Comparison of ENCODE assay signal across 8 mouse cellular contexts in the genomic region with DNA sequence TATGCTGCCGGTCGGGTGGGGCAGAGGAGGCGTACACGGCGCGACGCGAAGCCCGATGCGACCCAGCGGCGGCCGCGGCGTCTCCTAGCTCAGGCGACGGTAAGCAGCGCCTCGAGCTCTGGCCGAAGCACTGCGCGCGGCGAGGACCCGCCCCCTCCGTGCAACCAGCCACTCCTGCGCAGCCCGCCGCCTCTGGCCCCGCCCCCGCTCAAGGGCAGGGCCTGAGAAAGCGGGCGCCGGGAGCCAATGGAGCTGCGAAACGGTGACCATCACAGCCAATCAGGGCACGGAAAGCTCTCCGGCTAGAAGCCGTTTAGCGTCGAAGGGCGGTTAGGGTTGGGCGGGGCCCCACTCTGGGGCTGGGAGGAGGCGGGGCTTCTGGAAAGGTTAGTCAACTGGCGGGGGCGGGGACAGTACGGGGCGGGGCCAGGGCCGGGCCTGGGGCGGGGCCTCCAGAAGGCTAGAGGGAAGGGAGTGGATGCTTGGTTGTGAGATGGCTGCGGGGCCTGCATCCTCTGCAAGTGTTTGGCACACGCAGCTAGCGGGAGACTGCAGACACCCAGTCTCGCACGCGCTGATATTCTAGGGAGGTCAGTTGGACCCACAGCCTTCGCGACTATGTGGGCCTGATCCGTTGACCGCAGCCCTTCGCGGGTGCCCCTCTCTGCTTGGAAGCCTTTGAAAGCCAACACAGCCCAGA. TPM values are rescaled to one million over a fixed set of nuclear protein-coding genes. Genes with fewer than 3 reads are reported as not detected.
DNase-seq lines count a peak whose midpoint lies in the region; ATAC-seq lines count a peak whose summit lies in the region.

A gene (minus strand): TSS at position 98 of the 700 bp plus-strand sequence.

- peak within 1 kb of the TSS; percentile 73 for H3K27ac ChIP-seq in forebrain, embryonic 12.5 days
- no peak within 1 kb of the TSS for H3K27ac ChIP-seq in heart, embryonic 16.5 days (ENCODE audit: low read length)
- H3K27ac ChIP-seq in liver, embryonic 13.5 days: no peak within 1 kb of the TSS
- H3K27ac ChIP-seq in stomach, embryonic 15.5 days: peak within 1 kb of the TSS; percentile 51

- no peaks in the 10 kb centered on the region for H3K9me3 ChIP-seq in forebrain, embryonic 12.5 days
- no peaks in the 10 kb centered on the region for H3K9me3 ChIP-seq in heart, embryonic 16.5 days (replicated peaks; ENCODE audit: control insufficient read depth, low read length)
- no peaks in the 10 kb centered on the region for H3K9me3 ChIP-seq in liver, embryonic 13.5 days (replicated peaks)
- H3K9me3 ChIP-seq in stomach, embryonic 15.5 days: no peaks in the 10 kb centered on the region

- peak within 1 kb of the TSS; percentile 85 for H3K4me2 ChIP-seq in forebrain, embryonic 12.5 days
- peak within 1 kb of the TSS; percentile 100 for H3K4me2 ChIP-seq in heart, embryonic 16.5 days (ENCODE audit: low read depth, low read length)
- H3K4me2 ChIP-seq in liver, embryonic 13.5 days: peak within 1 kb of the TSS; percentile 85
- peak within 1 kb of the TSS; percentile 99 for H3K4me2 ChIP-seq in stomach, embryonic 15.5 days

- H3K36me3 ChIP-seq in forebrain, embryonic 12.5 days (replicated peaks): no peaks in the 10 kb centered on the region
- H3K36me3 ChIP-seq in heart, embryonic 16.5 days (ENCODE audit: control insufficient read depth, insufficient read depth): no peaks in the 10 kb centered on the region
- no peaks in the 10 kb centered on the region for H3K36me3 ChIP-seq in liver, embryonic 13.5 days
- no peaks in the 10 kb centered on the region for H3K36me3 ChIP-seq in stomach, embryonic 15.5 days

- peak within 1 kb of the TSS; percentile 82 for H3K9ac ChIP-seq in forebrain, embryonic 12.5 days
- H3K9ac ChIP-seq in heart, embryonic 16.5 days (ENCODE audit: low read length): peak within 1 kb of the TSS; percentile 88
- H3K9ac ChIP-seq in liver, embryonic 13.5 days: peak within 1 kb of the TSS; percentile 68
- H3K9ac ChIP-seq in stomach, embryonic 15.5 days: peak within 1 kb of the TSS; percentile 58

- H3K4me3 ChIP-seq in forebrain, embryonic 12.5 days (replicated peaks): peak within 1 kb of the TSS; percentile 69
- peak within 1 kb of the TSS; percentile 71 for H3K4me3 ChIP-seq in heart, embryonic 16.5 days (ENCODE audit: low read length)
- H3K4me3 ChIP-seq in liver, embryonic 13.5 days (replicated peaks): peak within 1 kb of the TSS; percentile 59
- H3K4me3 ChIP-seq in stomach, embryonic 15.5 days (replicated peaks): peak within 1 kb of the TSS; percentile 69

- peaks cover 44% of the 10 kb centered on the region for H3K4me1 ChIP-seq in forebrain, embryonic 12.5 days
- H3K4me1 ChIP-seq in heart, embryonic 16.5 days (ENCODE audit: control insufficient read depth, insufficient read depth, low read length): peaks cover 16% of the 10 kb centered on the region
- H3K4me1 ChIP-seq in liver, embryonic 13.5 days (replicated peaks): peaks cover 19% of the 10 kb centered on the region
- peaks cover 27% of the 10 kb centered on the region for H3K4me1 ChIP-seq in stomach, embryonic 15.5 days

- no peaks in the 10 kb centered on the region for H3K27me3 ChIP-seq in forebrain, embryonic 12.5 days
- no peaks in the 10 kb centered on the region; the same call in 1 of the 2 replicates for H3K27me3 ChIP-seq in heart, embryonic 16.5 days (ENCODE audit: control insufficient read depth, insufficient read depth, low read length)
- H3K27me3 ChIP-seq in liver, embryonic 13.5 days: peaks cover 14% of the 10 kb centered on the region
- no peaks in the 10 kb centered on the region for H3K27me3 ChIP-seq in stomach, embryonic 15.5 days (replicated peaks)

- WGBS in forebrain, embryonic 12.5 days: 1% methylated on average over 60 of the region's 62 CpGs
- WGBS in heart, embryonic 16.5 days: 4% methylated on average over 60 of the region's 62 CpGs
- WGBS in liver, embryonic 13.5 days (ENCODE audit: insufficient replicate concordance): 4% methylated on average over 62 of the region's 62 CpGs
- WGBS in stomach, embryonic 15.5 days: 2% methylated on average over 62 of the region's 62 CpGs

- DNase-seq in CD8-positive naive resting alpha-beta T cell, adult 2 months (ENCODE audit: low read depth in 2 of 2, low spot score in 2 of 2): peak; percentile 94 to 95
- peak; percentile 98 to 100 for DNase-seq in kidney, postnatal 25 days
- peak; percentile 90 for DNase-seq in liver, embryonic 13.5 days
- DNase-seq in neural tube, embryonic 10.5 days (ENCODE audit: extremely low spot score, low spot score): peak; percentile 98

- peak; percentile 97 for ATAC-seq in cerebellum, adult (ENCODE audit: insufficient number of reproducible peaks, low FRiP score, low TSS enrichment)
- ATAC-seq in forebrain, embryonic 12.5 days (ENCODE audit: low FRiP score): peak; percentile 96
- peak; percentile 99 for ATAC-seq in heart, embryonic 16.5 days (replicated peaks; ENCODE audit: extremely low read depth, insufficient read depth, low FRiP score)
- ATAC-seq in liver, embryonic 13.5 days (ENCODE audit: low read depth): peak; percentile 95
- peak; percentile 97 for ATAC-seq in stomach, embryonic 15.5 days (ENCODE audit: insufficient read depth, low FRiP score, low read depth)

RNA-seq across cellular contexts. Expression of the gene that starts here (rescaled TPM):
- 51.1 and 60.4 TPM in 2 replicates for polyA plus RNA-seq in forebrain, embryonic 12.5 days (2016; fragmentation: Nextera tagmentation; extraction: Ambion mirVana)
- 11.7 and 11.9 TPM in 2 replicates for polyA plus RNA-seq in heart, embryonic 16.5 days (2015; fragmentation: Nextera tagmentation; extraction: Ambion mirVana)
- polyA plus RNA-seq in liver, embryonic 13.5 days (2015; fragmentation: Nextera tagmentation; extraction: Ambion mirVana): 5.1 and 7.6 TPM in 2 replicates
- 39.3 and 40.5 TPM in 2 replicates for polyA plus RNA-seq in stomach, embryonic 15.5 days (2015; fragmentation: Nextera tagmentation; extraction: Ambion mirVana)

Comparison
In these comparisons a context has a peak if more than half of its experiments do, and no peak if none do; other contexts are left out.
1. H3K27ac ChIP-seq: peak in forebrain, embryonic 12.5 days (single experiment) and stomach, embryonic 15.5 days (single experiment); none in heart, embryonic 16.5 days (single experiment) and liver, embryonic 13.5 days (single experiment).
2. Peak in every context shown above with its lines, with median percentiles within 50 percentile points of each other: DNase-seq, ATAC-seq, H3K4me2 ChIP-seq, H3K4me3 ChIP-seq and H3K9ac ChIP-seq.